Mouse (Mus musculus) myocyte (in vitro differentiated cells): ENCODE measurements around the gene Erbb2.

ENCODE experiments used
- CEBPB ChIP-seq: IDR thresholded peaks from 2 replicates; pipeline ENCODE4 v1.6.1; 2011; ENCODE audit warnings: mild to moderate bottlenecking, moderate library complexity; ENCODE audit not compliant: poor library complexity, insufficient read depth, severe bottlenecking
- E2F4 ChIP-seq: IDR thresholded peaks from one replicate; pipeline ENCODE4 v1.6.1; 2011; ENCODE audit warnings: mild to moderate bottlenecking, control low read depth, moderate library complexity; ENCODE audit not compliant: insufficient read depth
- MAX ChIP-seq: IDR thresholded peaks from one replicate; pipeline ENCODE4 v1.6.1; 2011; ENCODE audit warnings: low read depth, mild to moderate bottlenecking, control low read depth
- MYOD1 ChIP-seq, 3 experiments: IDR thresholded peaks; one replicate each; pipeline ENCODE4 v1.6.1; 2011; ENCODE audit warnings: control low read depth in 2 of 3, low read depth in 2 of 3, mild to moderate bottlenecking in 2 of 3, moderate library complexity in 1 of 3; ENCODE audit not compliant: insufficient read length in 2 of 3, control insufficient read depth in 1 of 3
- MYOG ChIP-seq, 3 experiments: IDR thresholded peaks; one replicate each; pipeline ENCODE4 v1.6.1; 2011; ENCODE audit warnings: control low read depth in 2 of 3, low read depth in 2 of 3, mild to moderate bottlenecking in 2 of 3; ENCODE audit not compliant: insufficient read length in 2 of 3, control insufficient read depth in 1 of 3, insufficient read depth in 1 of 3
- POLR2A ChIP-seq: IDR thresholded peaks from one replicate; pipeline ENCODE4 v1.6.1; 2011; ENCODE audit warnings: low read depth, mild to moderate bottlenecking, control low read depth, moderate library complexity; ENCODE audit not compliant: insufficient read length
- POLR2AphosphoS2 ChIP-seq: IDR thresholded peaks from one replicate; pipeline ENCODE4 v1.6.1; 2011; ENCODE audit warnings: low read depth, control low read depth; ENCODE audit not compliant: insufficient read length
- REST ChIP-seq: IDR thresholded peaks from one replicate; pipeline ENCODE4 v1.6.1; 2011; ENCODE audit warnings: mild to moderate bottlenecking, control low read depth, moderate library complexity; ENCODE audit not compliant: insufficient read depth, insufficient read length
- SRF ChIP-seq: IDR thresholded peaks from one replicate; pipeline ENCODE4 v1.6.1; 2011; ENCODE audit warnings: low read depth; ENCODE audit not compliant: control insufficient read depth, insufficient read length
- TCF12 ChIP-seq: IDR thresholded peaks from one replicate; pipeline ENCODE4 v1.6.1; 2011; ENCODE audit warnings: mild to moderate bottlenecking, control low read depth; ENCODE audit not compliant: poor library complexity, insufficient read depth, severe bottlenecking
- USF1 ChIP-seq: IDR thresholded peaks from one replicate; pipeline ENCODE4 v1.6.1; 2011; ENCODE audit warnings: low read depth, mild to moderate bottlenecking, control low read depth, moderate library complexity

GRCm38 (mm10) chr11:98376756-98377155 lies 35.5 kb upstream of the Erbb2 start:
- TF ChIP-seq POLR2A, result no peak
- no peak for TF ChIP-seq USF1
- no peak for TF ChIP-seq MAX
- no peak for TF ChIP-seq E2F4
- TF ChIP-seq REST, result no peak
- TF ChIP-seq MYOD1 (IDR thresholded peaks at IDR 0.05; ENCODE audit: control insufficient read depth in 1 of 3, insufficient read length in 2 of 3, low read depth in 2 of 3), result no peak
- no peak for TF ChIP-seq MYOG (IDR thresholded peaks at IDR 0.05; ENCODE audit: control insufficient read depth in 1 of 3, insufficient read depth in 1 of 3, insufficient read length in 2 of 3, low read depth in 2 of 3)
- no peak for TF ChIP-seq CEBPB
- no peak for TF ChIP-seq SRF
- TF ChIP-seq TCF12, result no peak
- no peak for TF ChIP-seq POLR2AphosphoS2
